27 mouse cellular contexts compared by ENCODE assay signal in the genomic region with DNA sequence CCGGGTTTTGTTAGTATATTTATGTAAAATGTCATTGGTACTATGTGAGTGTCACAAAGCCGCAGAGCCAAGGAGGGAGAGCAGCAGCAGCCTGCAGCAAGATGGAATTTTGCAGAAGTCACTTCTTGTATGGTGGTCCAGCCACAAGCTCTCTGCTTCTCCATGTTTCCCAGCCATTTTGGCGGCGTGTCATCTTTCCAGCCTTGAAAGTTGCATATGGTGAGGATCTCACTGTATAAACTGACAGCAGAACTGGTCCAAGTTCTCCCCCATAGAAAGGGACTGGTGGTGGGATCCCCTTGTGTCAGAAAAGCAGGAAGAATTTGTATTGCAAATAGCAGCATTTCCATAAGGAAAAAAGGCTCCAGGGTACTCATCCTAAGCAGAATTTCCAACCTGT.
DNase-seq lines count a peak whose midpoint lies in the region; ATAC-seq and TF ChIP-seq lines count a peak whose summit lies in the region.
"Had no signal": no experiment of that assay in that cellular context is flagged by ENCODE, and none has a peak within 500 bp of the region (broad histone marks: within the 10 kb centered on the region; RNA-seq: fewer than 3 reads in every experiment).

No protein-coding gene starts in this region.

- no peaks in the 10 kb centered on the region for H3K27me3 ChIP-seq in forebrain, embryonic 14.5 days (replicated peaks; ENCODE audit: control insufficient read depth, insufficient read depth, low read length)
- no peaks in the 10 kb centered on the region for H3K27me3 ChIP-seq in forebrain, embryonic 11.5 days (ENCODE audit: control insufficient read depth, insufficient read depth, low read length)
- H3K27me3 ChIP-seq in intestine, embryonic 16.5 days (replicated peaks; ENCODE audit: control insufficient read depth, insufficient read depth, low read length), result no peaks in the 10 kb centered on the region
- no peaks in the 10 kb centered on the region for H3K27me3 ChIP-seq in intestine, postnatal 0 days (replicated peaks; ENCODE audit: control insufficient read depth, insufficient read depth, low read length)
- H3K27me3 ChIP-seq: CH12.LX; embryonic facial prominence, embryonic 13.5 days; heart, embryonic 13.5 days; liver, embryonic 12.5 days had no signal

- H3K4me1 ChIP-seq in forebrain, embryonic 14.5 days (ENCODE audit: control insufficient read depth, insufficient read depth, low read length), result 0 out of 2 replicates have a peak, but pooled peaks cover 5% of the 10 kb centered on the region
- H3K4me1 ChIP-seq in forebrain, embryonic 11.5 days (replicated peaks; ENCODE audit: control insufficient read depth, insufficient read depth, low read length), result no peaks in the 10 kb centered on the region
- H3K4me1 ChIP-seq in intestine, embryonic 16.5 days (ENCODE audit: control insufficient read depth, insufficient read depth, low read length), result peaks cover 3% of the 10 kb centered on the region; the same call in 1 of the 2 replicates
- 0 out of 2 replicates have a peak, but pooled peaks cover 8% of the 10 kb centered on the region for H3K4me1 ChIP-seq in intestine, postnatal 0 days (replicated peaks; ENCODE audit: control insufficient read depth, insufficient read depth, low read length)
- H3K4me1 ChIP-seq: embryonic facial prominence, embryonic 13.5 days; liver, embryonic 12.5 days had no signal

- H3K9ac ChIP-seq in forebrain, embryonic 14.5 days (ENCODE audit: low read length), result no peak overlapping the region
- no peak overlapping the region for H3K9ac ChIP-seq in forebrain, embryonic 11.5 days (ENCODE audit: low read length)
- H3K9ac ChIP-seq in intestine, embryonic 16.5 days (ENCODE audit: low read depth, low read length), result no peak overlapping the region
- H3K9ac ChIP-seq in intestine, postnatal 0 days (ENCODE audit: low read depth, low read length), result no peak overlapping the region
- H3K9ac ChIP-seq: embryonic facial prominence, embryonic 13.5 days; heart, embryonic 13.5 days; hindbrain, embryonic 14.5 days; liver, embryonic 12.5 days; liver, postnatal 0 days had no signal

- H3K4me3 ChIP-seq in forebrain, embryonic 14.5 days (ENCODE audit: low read depth, low read length), result no peak overlapping the region
- no peak overlapping the region for H3K4me3 ChIP-seq in forebrain, embryonic 11.5 days (ENCODE audit: low read depth, low read length)
- H3K4me3 ChIP-seq in intestine, embryonic 16.5 days (ENCODE audit: low read length), result no peak overlapping the region
- no peak overlapping the region for H3K4me3 ChIP-seq in intestine, postnatal 0 days (ENCODE audit: low read depth, low read length)
- H3K4me3 ChIP-seq: embryonic facial prominence, embryonic 13.5 days; heart, embryonic 13.5 days; liver, embryonic 12.5 days; midbrain, embryonic 10.5 days had no signal

- WGBS in forebrain, embryonic 14.5 days, result 77% methylated on average over 4 of the region's 4 CpGs
- WGBS in forebrain, embryonic 11.5 days, result 84% methylated on average over 4 of the region's 4 CpGs
- WGBS in intestine, embryonic 16.5 days, result 68% methylated on average over 4 of the region's 4 CpGs
- 75% methylated on average over 4 of the region's 4 CpGs for WGBS in intestine, postnatal 0 days

- no peaks in the 10 kb centered on the region for H3K9me3 ChIP-seq in forebrain, embryonic 14.5 days (replicated peaks; ENCODE audit: control insufficient read depth, low read length)
- no peaks in the 10 kb centered on the region for H3K9me3 ChIP-seq in forebrain, embryonic 11.5 days (ENCODE audit: control insufficient read depth, low read length)
- no peaks in the 10 kb centered on the region for H3K9me3 ChIP-seq in intestine, embryonic 16.5 days (ENCODE audit: control insufficient read depth, low read length)
- no peaks in the 10 kb centered on the region for H3K9me3 ChIP-seq in intestine, postnatal 0 days (ENCODE audit: control insufficient read depth)
- H3K9me3 ChIP-seq: embryonic facial prominence, embryonic 13.5 days; heart, embryonic 13.5 days; liver, embryonic 12.5 days; midbrain, embryonic 10.5 days had no signal

- ATAC-seq in forebrain, embryonic 14.5 days, result peak; percentile 34; the same call in 1 of the 2 replicates
- no peak for ATAC-seq in forebrain, embryonic 11.5 days (replicated peaks; ENCODE audit: low FRiP score)
- peak; percentile 21; the same call in 1 of the 2 replicates for ATAC-seq in intestine, embryonic 16.5 days
- ATAC-seq in intestine, postnatal 0 days, result no peak
- 0 out of 2 replicates have a peak, but pooled peaks have one; percentile 22 for ATAC-seq in common myeloid progenitor, adult 5-6 weeks (replicated peaks; ENCODE audit: low read depth, poor library complexity, severe bottlenecking)
- ATAC-seq: liver, embryonic 12.5 days; liver, postnatal 0 days; midbrain, embryonic 16.5 days had no signal

- DNase-seq in forebrain, embryonic 14.5 days (ENCODE audit: low spot score), result peak; percentile 39
- no peak for DNase-seq in forebrain, embryonic 11.5 days (ENCODE audit: low spot score)
- DNase-seq in right cerebral cortex, postnatal 10 days (ENCODE audit: low spot score in 2 of 2), result peak; percentile 71 to 72
- DNase-seq in right cerebral cortex, postnatal 36 days (ENCODE audit: low spot score in 2 of 2), result no peak
- no peak for DNase-seq in kidney, postnatal 14 days
- DNase-seq: adrenal gland, postnatal 10 days; cerebellum, adult 11-12 months; cerebellum, adult 9-11 months; gastrocnemius, postnatal 10 days; heart, postnatal 10 days; kidney, adult 8-10 months; layer of hippocampus, adult 9-11 months; left cerebral cortex, postnatal 4 days; liver, postnatal 0 days; lung, postnatal 10 days; spleen, adult 18-20 months had no signal

- H3K36me3 ChIP-seq in forebrain, embryonic 14.5 days (ENCODE audit: control insufficient read depth, insufficient read depth, low read length), result no peaks in the 10 kb centered on the region
- H3K36me3 ChIP-seq in forebrain, embryonic 11.5 days (ENCODE audit: control insufficient read depth, insufficient read depth, low read length), result no peaks in the 10 kb centered on the region
- H3K36me3 ChIP-seq in intestine, embryonic 16.5 days (ENCODE audit: control insufficient read depth, insufficient read depth, low read length), result no peaks in the 10 kb centered on the region
- H3K36me3 ChIP-seq in intestine, postnatal 0 days (ENCODE audit: control insufficient read depth, insufficient read depth), result no peaks in the 10 kb centered on the region
- H3K36me3 ChIP-seq: embryonic facial prominence, embryonic 13.5 days; heart, embryonic 13.5 days; liver, embryonic 12.5 days; midbrain, embryonic 10.5 days had no signal

- no peak overlapping the region for H3K4me2 ChIP-seq in forebrain, embryonic 14.5 days (ENCODE audit: low read length)
- no peak overlapping the region for H3K4me2 ChIP-seq in forebrain, embryonic 11.5 days (ENCODE audit: low read depth, low read length, severe bottlenecking)
- H3K4me2 ChIP-seq in intestine, embryonic 16.5 days (ENCODE audit: low read depth, low read length), result no peak overlapping the region
- H3K4me2 ChIP-seq in intestine, postnatal 0 days (replicated peaks; ENCODE audit: low read depth), result no peak overlapping the region
- H3K4me2 ChIP-seq: embryonic facial prominence, embryonic 13.5 days; heart, embryonic 13.5 days; hindbrain, embryonic 14.5 days; liver, embryonic 12.5 days had no signal

- H3K27ac ChIP-seq in forebrain, embryonic 14.5 days (ENCODE audit: low read depth, low read length), result no peak overlapping the region
- no peak overlapping the region for H3K27ac ChIP-seq in forebrain, embryonic 11.5 days (ENCODE audit: low read depth, low read length)
- peak overlapping the region; percentile 69 for H3K27ac ChIP-seq in intestine, embryonic 16.5 days (ENCODE audit: low read length)
- H3K27ac ChIP-seq in intestine, postnatal 0 days (ENCODE audit: low read depth, low read length), result no peak overlapping the region
- H3K27ac ChIP-seq: embryonic facial prominence, embryonic 13.5 days; heart, embryonic 13.5 days; hindbrain, embryonic 14.5 days; kidney, postnatal 0 days; liver, embryonic 12.5 days; midbrain, embryonic 10.5 days had no signal

- no peak for TF ChIP-seq CTCF in intestine, postnatal 0 days (IDR thresholded peaks at IDR 0.05; ENCODE audit: low read depth)

Comparison
In these comparisons a context has a peak if more than half of its experiments do, and no peak if none do; other contexts are left out.
1. ATAC-seq: peak in forebrain, embryonic 14.5 days (single experiment), intestine, embryonic 16.5 days (single experiment) and common myeloid progenitor, adult 5-6 weeks (single experiment); none in forebrain, embryonic 11.5 days (single experiment) and intestine, postnatal 0 days (single experiment).
2. DNase-seq: peak in forebrain, embryonic 14.5 days (single experiment) and right cerebral cortex, postnatal 10 days (2 of 2); none in forebrain, embryonic 11.5 days (single experiment), right cerebral cortex, postnatal 36 days (0 of 2) and kidney, postnatal 14 days (single experiment).